Mouse (Mus musculus) thymus, adult 2 months (tissue): ENCODE results near the gene Actr8. TPM values are rescaled to one million over a fixed set of nuclear protein-coding genes. Genes with fewer than 3 reads are reported as not detected.

Experiments used
- DNase-seq: peaks from one replicate; pipeline ENCODE4 v3.0.0; 2021
- H3K27ac ChIP-seq: fragments of 200-500 bp; 2 replicates; pipeline ENCODE4 v1.5.1; 2012; ENCODE audit warnings: low read length, control low read depth; ENCODE audit not compliant: control insufficient read depth, insufficient read depth
- H3K27me3 ChIP-seq: fragments of 200-500 bp; 2 replicates; pipeline ENCODE4 v1.6.1; 2012; ENCODE audit warnings: mild to moderate bottlenecking, low read length, moderate library complexity, mixed read lengths; ENCODE audit not compliant: control insufficient read depth, insufficient read depth
- H3K36me3 ChIP-seq: fragments of 200-500 bp; 2 replicates; pipeline ENCODE4 v1.6.1; 2012; ENCODE audit warnings: mild to moderate bottlenecking, low read length, moderate library complexity; ENCODE audit not compliant: control insufficient read depth, insufficient read depth
- H3K4me1 ChIP-seq: fragments of 200-500 bp; replicated peaks from 2 replicates; pipeline ENCODE4 v1.6.1; 2012; ENCODE audit warnings: low read length; ENCODE audit not compliant: control insufficient read depth, insufficient read depth
- H3K4me3 ChIP-seq: fragments of 200-500 bp; 2 replicates; pipeline ENCODE4 v1.5.1; 2012; ENCODE audit warnings: mild to moderate bottlenecking, low read length, control low read depth, moderate library complexity; ENCODE audit not compliant: control insufficient read depth, insufficient read depth
- CTCF ChIP-seq: fragments of 200-500 bp; IDR thresholded peaks from 2 replicates; pipeline ENCODE4 v1.5.1; 2012; ENCODE audit warnings: mild to moderate bottlenecking, control low read depth, low read length, moderate library complexity, borderline replicate concordance; ENCODE audit not compliant: control insufficient read depth, poor library complexity, insufficient read depth; ENCODE audit errors: extremely low read depth
- POLR2A ChIP-seq: fragments of 200-500 bp; IDR thresholded peaks from 2 replicates; pipeline ENCODE4 v1.6.1; 2012; ENCODE audit warnings: mild to moderate bottlenecking, low read length, control low read depth, moderate library complexity; ENCODE audit not compliant: control insufficient read depth, poor library complexity, insufficient read depth; ENCODE audit errors: extremely low read depth
- WGBS: fragments of 180-500 bp; shearing (Covaris S2); methylation state at CpG from one replicate; pipeline ENCODE4 v1.1.7; 2018; 5-methylcytosine and 5-hydroxymethylcytosine counted together
- polyA plus RNA-seq: library from polyadenylated mRNA; depleted of rRNA; stranded (reverse); fragments of >200 nt; gene quantifications from 2 replicates; pipeline ENCODE4 v1.2.3, GENCODE M21; 2012; rRNA removed

Actr8 gene
- polyA plus RNA-seq, 1 experiment: 30.2 TPM

DNA sequence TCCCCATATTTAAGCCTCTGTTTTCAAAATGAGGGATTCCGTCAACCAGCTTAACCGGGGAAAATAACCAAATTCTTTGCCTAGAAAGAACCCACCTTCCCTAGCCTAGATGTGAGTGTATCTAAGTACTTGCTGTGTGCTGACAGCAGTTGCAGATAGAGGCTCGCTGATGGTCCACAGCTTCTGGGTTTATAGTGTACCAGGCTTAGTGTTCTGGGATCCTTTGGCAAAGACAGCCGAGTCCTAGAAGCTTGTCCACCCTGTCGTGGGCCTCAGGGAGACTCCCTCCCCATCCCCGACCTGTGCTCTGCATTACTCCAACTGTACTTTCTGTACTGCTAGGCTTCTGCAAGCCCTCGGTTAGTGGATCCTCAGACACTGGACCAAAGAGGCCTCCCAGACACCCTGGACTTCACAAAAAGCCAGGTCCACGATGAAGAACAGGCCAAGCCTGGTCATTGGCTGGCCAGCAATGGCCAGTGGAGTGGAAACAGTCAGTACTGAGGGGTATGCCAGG lies 67.6 kb downstream of the Actr8 start:
- no peak for DNase-seq
- Histone ChIP-seq H3K4me3 (no peak overlapping the region), H3K4me1 (peaks cover under 1% of the 10 kb centered on the region), H3K27me3 (no peaks in the 10 kb centered on the region), H3K27ac (no peak overlapping the region), H3K36me3 (no peaks in the 10 kb centered on the region)
- WGBS: 94% methylated on average over 8 of the region's 8 CpGs
- TF ChIP-seq POLR2A: no peak

DNA sequence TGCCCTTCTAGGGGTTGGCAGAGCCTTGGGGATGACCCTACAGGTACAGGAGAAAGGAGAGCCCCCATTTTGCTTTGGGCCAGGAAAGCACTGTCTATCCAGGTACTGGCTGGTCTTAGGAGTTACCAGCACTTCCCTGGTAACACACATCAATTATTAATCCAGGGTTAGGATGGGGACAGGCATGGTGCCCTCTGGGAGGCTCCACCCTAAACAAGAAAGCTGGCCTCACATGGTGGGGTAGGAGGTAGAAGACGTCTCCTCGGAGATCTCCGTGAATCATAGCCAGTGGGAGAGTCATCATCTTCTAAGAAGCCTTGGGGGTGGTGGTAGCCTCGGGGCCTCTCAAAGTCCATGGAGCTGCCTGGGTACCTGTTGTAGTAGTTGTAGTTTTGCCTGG lies 68.8 kb downstream of the Actr8 start:
- Histone ChIP-seq H3K27me3 (no peaks in the 10 kb centered on the region), H3K4me3 (no peak overlapping the region), H3K4me1 (no peaks in the 10 kb centered on the region), H3K36me3 (no peaks in the 10 kb centered on the region), H3K27ac (no peak overlapping the region)
- TF ChIP-seq CTCF (no peak), POLR2A (no peak)
- 95% methylated on average over 4 of the region's 4 CpGs for WGBS
- no peak for DNase-seq

DNA sequence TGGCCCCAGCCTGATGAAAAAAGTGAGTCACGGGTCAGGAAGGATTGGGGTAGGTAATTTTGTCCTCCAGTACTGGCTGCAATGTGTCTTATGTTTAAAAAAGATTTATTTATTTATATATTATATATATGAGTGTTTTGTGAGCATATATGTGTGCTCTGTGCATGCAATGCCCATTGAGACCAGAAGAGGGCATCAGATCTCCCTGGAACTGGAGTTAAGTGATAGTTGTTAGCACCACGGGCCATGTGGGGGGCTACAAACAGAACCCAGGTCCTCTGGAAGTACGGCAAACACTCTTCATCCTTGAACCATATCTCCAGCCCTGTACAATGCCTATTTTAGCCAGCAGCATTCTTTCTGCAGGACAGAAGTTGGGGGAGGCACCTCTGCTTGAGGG lies 69.9 kb downstream of the Actr8 start:
- DNase-seq: no peak
- H3K36me3 ChIP-seq: no peaks in the 10 kb centered on the region
- H3K27ac ChIP-seq: no peak overlapping the region
- TF ChIP-seq CTCF (no peak), POLR2A (no peak)
- no peaks in the 10 kb centered on the region for H3K27me3 ChIP-seq
- H3K4me1 ChIP-seq: no peaks in the 10 kb centered on the region
- 90% methylated on average over 3 of the region's 3 CpGs for WGBS
- no peak overlapping the region for H3K4me3 ChIP-seq

DNA sequence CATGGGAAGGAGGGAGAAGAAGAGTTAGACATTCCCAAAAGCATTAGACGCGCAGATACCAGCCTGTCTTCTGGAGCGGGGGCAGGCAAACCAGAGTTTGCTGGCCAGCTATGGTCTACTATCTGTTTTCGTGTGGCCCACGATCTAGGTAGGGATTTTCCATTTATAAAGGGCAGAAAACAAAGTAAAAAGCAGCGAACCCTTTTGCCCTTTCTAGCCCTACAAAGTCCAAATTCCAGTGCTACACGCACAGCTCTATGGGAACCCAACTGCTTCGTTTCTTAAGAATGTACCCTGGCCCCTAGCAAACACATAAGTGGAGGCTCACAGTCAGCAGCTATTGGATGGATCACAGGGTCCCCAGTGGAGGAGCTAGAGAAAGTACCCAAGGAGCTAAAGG lies 72.1 kb downstream of the Actr8 start:
- Histone ChIP-seq H3K27ac (no peak overlapping the region), H3K4me3 (no peak overlapping the region), H3K27me3 (no peaks in the 10 kb centered on the region), H3K4me1 (no peaks in the 10 kb centered on the region), H3K36me3 (no peaks in the 10 kb centered on the region)
- TF ChIP-seq CTCF: no peak
- no peak for TF ChIP-seq POLR2A
- DNase-seq: no peak
- WGBS: 94% methylated on average over 8 of the region's 8 CpGs

DNA sequence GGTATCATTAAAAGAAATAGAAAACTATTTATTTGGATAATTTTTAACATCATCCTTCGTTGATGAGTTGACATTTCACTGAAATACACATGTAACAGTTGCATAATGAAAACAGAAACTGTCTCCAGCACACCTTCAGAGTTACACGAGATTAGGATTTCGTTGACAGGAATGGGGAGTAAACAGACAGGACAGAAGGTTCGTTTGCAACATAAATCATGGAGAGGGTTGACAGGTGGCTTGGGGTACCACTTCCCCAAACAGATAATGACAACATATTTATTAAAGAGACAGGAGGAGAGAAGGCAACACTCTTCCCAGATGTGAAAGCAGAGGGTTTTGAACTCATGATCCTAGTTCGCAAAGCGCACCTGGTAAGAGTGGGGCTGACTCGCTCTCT lies 76.8 kb downstream of the Actr8 start:
- Histone ChIP-seq H3K4me3 (no peak overlapping the region), H3K27ac (no peak overlapping the region), H3K36me3 (no peaks in the 10 kb centered on the region), H3K27me3 (no peaks in the 10 kb centered on the region), H3K4me1 (no peaks in the 10 kb centered on the region)
- TF ChIP-seq CTCF (no peak), POLR2A (no peak)
- 57% methylated on average over 7 of the region's 7 CpGs for WGBS
- no peak for DNase-seq

Other genes starting within 250 kb of the Actr8 start
- gene Selenok, start 10.0 kb upstream of the Actr8 start, polyA plus RNA-seq: 28.5 and 32.5 TPM in 2 replicates
- gene Il17rb, start 30.6 kb downstream of the Actr8 start, polyA plus RNA-seq: 50.9 and 57.3 TPM in 2 replicates
- 51.3 and 59.5 TPM in 2 replicates for gene Chdh, start 30.7 kb downstream of the Actr8 start, polyA plus RNA-seq